Mouse (Mus musculus): Measurements from ENCODE around the gene Ssh1. TPM values are rescaled to one million over a fixed set of nuclear protein-coding genes. Genes with fewer than 3 reads are reported as not detected.

Gene Ssh1
- polyA plus RNA-seq, 1 experiment from 2014 or later = 17.5 TPM

DNA sequence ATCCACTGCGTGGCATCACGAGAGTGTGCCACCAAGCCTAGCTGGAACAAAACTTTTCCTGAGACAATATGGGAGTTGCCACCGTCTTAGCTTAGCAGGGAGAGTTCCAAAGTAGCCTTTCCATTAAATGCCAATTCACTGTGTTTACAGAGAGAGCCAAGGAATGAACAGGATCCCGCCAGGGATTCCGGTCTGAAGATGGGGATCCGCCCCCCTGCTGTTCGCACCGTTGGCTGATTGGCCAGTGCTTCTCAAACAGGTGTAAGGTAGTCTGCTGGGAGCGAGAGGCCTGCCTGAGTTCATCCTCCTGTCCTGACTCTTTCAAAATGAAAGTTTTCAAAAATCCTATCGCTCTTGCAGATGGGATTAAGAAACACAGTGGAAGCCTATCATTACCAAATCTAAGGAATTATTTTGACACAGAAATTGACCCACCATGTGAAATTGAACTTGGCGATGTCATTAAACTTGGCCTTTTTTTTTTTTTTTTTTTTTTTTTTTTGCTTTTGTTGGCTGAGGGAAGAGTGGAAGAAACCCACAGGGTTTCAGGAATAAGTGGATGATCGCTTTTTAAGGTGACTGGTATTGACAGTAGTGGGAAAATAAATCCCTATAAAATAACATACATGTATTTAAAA is 54.3 kb downstream of the Ssh1 start:
- no peak for TF ChIP-seq CTCF (IDR thresholded peaks at IDR 0.05)
- ATAC-seq = no peak
- in situ Hi-C loops (cut with MboI; ENCODE audit: low pct_unique_long_range_greater_than_20kb) = loop anchor here (25.0 kb wide), 1 partner anchor 577 kb away; the partner anchor contains the start of gene Aym1
- ChIA-PET CTCF (interaction anchor here (1.0 to 1.1 kb wide), 3 partner anchors 85 to 191 kb away, joined by 3 to 4 read pairs (median 3); partner anchors contain the start of gene Ung), POLR2A (no interaction called here)
- no peak for DNase-seq (ENCODE audit: low read depth, low spot score)
- H3K27me3 ChIP-seq = no peaks in the 10 kb centered on the region

DNA sequence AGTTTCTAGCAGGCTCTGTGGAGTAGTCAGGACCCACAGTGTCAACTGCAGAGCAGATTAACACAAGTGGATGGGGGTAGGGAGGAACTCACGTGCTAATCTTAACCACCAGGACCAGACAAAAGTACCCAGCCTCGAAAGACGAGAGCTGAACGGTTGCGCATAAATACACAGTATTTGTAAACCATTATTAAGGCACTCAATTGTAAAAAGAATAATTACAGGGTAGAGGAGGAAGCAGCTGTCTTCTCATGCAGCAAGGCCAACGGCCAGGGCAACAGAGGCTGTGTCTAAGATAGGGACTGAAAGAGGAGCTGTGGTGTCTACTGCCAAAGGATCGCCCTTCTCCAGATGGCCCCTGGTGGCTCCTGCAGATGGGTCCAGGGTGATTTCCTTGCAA is 56.0 kb downstream of the Ssh1 start:
- ChIA-PET CTCF (no interaction called here), POLR2A (no interaction called here)
- no peaks in the 10 kb centered on the region for H3K27me3 ChIP-seq
- in situ Hi-C loops (cut with MboI; ENCODE audit: low pct_unique_long_range_greater_than_20kb) = loop anchor here (25.0 kb wide), 1 partner anchor 575 kb away; the partner anchor contains the start of gene Aym1
- DNase-seq (ENCODE audit: low read depth, low spot score) (no peak), ATAC-seq (no peak)
- TF ChIP-seq CTCF (IDR thresholded peaks at IDR 0.05) = no peak

DNA sequence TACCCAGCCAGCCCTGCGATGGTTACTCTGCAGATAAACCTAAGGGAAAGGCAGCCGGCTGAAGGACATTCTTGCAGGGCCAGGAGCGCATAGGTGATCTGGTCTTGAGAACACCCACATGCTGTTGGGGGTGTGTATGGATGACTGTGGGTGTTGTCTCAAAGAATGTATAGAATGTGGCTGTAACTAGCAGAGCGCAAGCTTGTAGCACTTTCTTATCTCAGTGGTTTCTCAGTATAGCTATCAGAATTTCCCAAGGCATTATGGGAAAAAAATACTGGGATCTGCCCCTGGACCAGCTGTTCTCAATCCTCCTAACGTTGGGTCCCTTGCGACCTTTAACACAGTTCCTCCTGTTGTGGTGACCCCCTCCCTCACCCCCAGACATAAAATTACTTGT is 59.8 kb downstream of the Ssh1 start:
- ChIA-PET POLR2A (no interaction called here), CTCF (interaction anchor here (0.6 to 1.7 kb wide), 9 partner anchors 10 to 113 kb away, joined by 3 to 5 read pairs (median 4); no protein-coding TSS in a partner anchor)
- no peak for DNase-seq (ENCODE audit: low read depth, low spot score)
- H3K27me3 ChIP-seq = no peaks in the 10 kb centered on the region
- in situ Hi-C loops (cut with MboI; ENCODE audit: low pct_unique_long_range_greater_than_20kb) = loop anchor here (5.0 to 25.0 kb wide), 3 partner anchors 82 to 572 kb away; partner anchors contain the start of genes Aym1, Iscu and Sart3
- no peak for TF ChIP-seq CTCF (IDR thresholded peaks at IDR 0.05)
- no peak for ATAC-seq

DNA sequence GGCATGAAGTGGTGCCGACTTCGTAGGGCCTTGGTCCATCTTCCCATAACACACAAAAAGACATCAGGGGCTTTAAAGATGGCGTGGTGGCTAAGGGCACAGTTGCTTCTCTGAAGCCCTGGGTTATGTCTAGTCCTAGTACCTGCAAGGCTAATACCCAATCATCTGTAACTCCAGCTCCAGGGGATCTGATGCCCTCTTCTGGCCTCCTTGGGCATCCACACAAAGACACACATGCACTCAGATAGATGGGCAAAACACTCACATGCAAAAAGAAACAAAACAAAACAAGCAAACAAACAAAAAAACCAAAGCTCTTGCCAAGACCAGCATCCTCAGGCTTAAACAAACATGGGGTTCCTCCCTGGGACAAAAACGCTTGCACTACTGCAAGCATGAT is 60.2 kb downstream of the Ssh1 start:
- peak; percentile 79 for TF ChIP-seq CTCF (IDR thresholded peaks at IDR 0.05)
- ChIA-PET POLR2A (no interaction called here), CTCF (interaction anchor here (0.6 to 1.7 kb wide), 8 partner anchors 13 to 113 kb away, joined by 3 to 5 read pairs (median 4); no protein-coding TSS in a partner anchor)
- no peaks in the 10 kb centered on the region for H3K27me3 ChIP-seq
- in situ Hi-C loops (cut with MboI; ENCODE audit: low pct_unique_long_range_greater_than_20kb) = loop anchor here (5.0 to 25.0 kb wide), 3 partner anchors 81 to 571 kb away; partner anchors contain the start of genes Aym1, Iscu and Sart3
- DNase-seq (ENCODE audit: low read depth, low spot score) (no peak), ATAC-seq (no peak)

DNA sequence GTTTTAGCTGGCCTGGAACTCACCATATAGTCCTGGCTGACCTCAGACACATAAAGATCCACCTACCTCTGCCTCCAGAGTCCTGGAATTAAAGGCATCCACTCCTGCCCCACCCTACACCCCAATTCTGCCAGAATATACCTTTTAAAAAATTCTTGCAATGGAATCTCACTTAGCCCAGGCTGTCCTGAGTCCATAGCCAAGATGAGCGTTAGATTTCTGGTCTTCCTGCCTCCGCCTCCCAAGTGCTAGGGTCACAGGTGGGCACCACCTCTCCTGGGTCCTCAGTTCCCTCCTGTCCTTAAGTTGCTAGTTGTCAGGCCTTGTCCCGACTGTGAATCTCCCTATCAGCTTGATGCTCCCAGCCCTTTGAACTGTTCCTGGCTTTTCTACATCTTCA is 61.4 kb downstream of the Ssh1 start:
- no peak for TF ChIP-seq CTCF (IDR thresholded peaks at IDR 0.05)
- ChIA-PET CTCF (interaction anchor here (1.3 kb wide), 1 partner anchor 22 kb away, joined by 3 read pairs; no protein-coding TSS in a partner anchor), POLR2A (interaction anchor here (1.4 kb wide), 1 partner anchor 21 kb away, joined by 3 read pairs; no protein-coding TSS in a partner anchor)
- no peaks in the 10 kb centered on the region for H3K27me3 ChIP-seq
- in situ Hi-C loops (cut with MboI; ENCODE audit: low pct_unique_long_range_greater_than_20kb) = loop anchor here (5.0 to 25.0 kb wide), 3 partner anchors 80 to 570 kb away; partner anchors contain the start of genes Aym1, Iscu and Sart3
- DNase-seq (ENCODE audit: low read depth, low spot score) (no peak), ATAC-seq (no peak)

DNA sequence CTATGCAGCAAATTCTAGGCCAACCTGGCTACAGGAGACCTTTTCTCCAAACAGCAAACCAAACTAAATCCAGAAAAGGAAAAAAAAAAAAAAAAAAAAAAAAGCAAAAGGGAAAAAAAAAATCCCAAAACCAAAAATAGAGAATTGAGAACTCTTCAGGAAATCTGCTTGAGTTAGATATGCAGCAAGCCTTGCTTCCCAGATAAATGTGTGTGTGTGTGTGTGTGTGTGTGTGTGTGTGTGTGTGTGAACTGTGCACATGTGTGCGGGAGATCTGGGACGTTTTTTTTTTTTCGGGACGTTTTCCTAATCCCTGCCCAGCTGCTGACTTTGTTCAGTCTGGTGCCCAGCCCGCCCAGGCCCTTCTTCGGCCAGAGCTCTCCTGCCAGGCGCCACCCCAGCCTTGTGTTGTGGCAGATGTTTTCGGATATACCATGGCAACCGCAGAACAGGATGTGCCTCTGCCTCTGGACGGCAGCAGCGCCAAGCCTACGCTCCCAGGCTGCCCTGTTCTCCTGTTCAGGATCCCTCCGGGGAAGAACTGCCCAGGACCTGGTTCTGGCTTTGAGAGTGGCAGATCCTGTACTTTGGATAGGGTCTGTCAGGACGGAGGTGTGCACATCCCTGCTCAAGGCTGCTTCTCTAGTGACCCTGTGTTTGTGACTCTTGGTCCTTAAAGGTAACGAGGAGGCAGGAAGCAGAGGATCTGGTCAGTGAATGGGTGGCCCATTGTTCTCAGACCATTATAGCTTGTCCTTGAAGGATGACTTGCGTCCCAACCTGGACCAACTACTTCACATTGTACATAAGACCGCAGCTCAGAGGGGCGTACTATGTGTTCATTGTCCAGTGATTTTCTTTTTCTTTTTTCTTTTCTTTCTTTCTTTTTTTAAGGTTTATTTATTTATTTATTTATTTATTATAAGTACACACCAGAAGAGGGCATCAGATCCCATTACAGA is 62.8 kb downstream of the Ssh1 start:
- H3K27me3 ChIP-seq = no peaks in the 10 kb centered on the region
- POLR2A ChIA-PET = interaction anchor here (0.7 to 1.4 kb wide), 3 partner anchors 15 to 120 kb away, joined by 3 to 8 read pairs (median 3); no protein-coding TSS in a partner anchor
- DNase-seq (ENCODE audit: low read depth, low spot score) = no peak
- TF ChIP-seq CTCF (IDR thresholded peaks at IDR 0.05) = no peak
- CTCF ChIA-PET = interaction anchor here (0.7 to 1.4 kb wide), 5 partner anchors 18 to 91 kb away, joined by 3 read pairs; partner anchors contain the start of gene Coro1c
- in situ Hi-C loops (cut with MboI; ENCODE audit: low pct_unique_long_range_greater_than_20kb) = loop anchor here (5.0 to 25.0 kb wide), 3 partner anchors 79 to 569 kb away; partner anchors contain the start of genes Aym1, Iscu and Sart3
- ATAC-seq = no peak

DNA sequence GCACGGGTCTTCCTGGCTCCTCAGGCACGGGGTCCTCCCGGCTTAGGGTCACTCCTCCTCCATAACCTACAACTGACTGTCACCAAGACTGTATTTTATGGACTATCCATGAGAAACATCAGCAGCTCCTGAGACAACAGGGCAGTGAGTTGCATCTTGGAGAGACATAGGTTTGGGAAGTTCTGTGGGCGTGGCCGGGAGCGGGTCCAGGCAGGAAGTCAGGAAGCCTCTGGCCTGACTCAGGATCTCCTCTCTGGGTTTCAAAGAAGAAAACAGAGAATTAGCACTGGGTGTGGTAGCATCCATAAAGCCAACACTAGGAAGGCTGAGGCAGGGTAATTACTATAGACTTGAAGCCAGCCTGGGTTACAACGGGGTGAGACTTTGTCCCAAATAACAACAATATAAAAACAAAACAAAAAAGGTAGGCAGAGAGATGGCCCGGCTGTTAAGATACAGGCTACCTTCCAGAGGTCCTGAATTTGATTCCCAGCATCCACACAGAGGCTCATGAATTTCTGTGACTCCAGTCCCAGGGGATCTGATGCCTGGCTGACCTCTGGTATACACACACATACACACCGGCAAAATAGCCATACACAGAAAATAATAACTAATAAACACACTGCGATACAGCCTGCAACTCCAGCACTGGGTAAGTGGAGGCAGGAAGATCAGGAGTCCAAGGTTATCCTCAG is 63.6 kb downstream of the Ssh1 start:
- ChIA-PET POLR2A (interaction anchor here (0.7 to 1.0 kb wide), 2 partner anchors 16 to 121 kb away, joined by 3 to 8 read pairs; no protein-coding TSS in a partner anchor), CTCF (interaction anchor here (1.4 kb wide), 1 partner anchor 20 kb away, joined by 3 read pairs; no protein-coding TSS in a partner anchor)
- ATAC-seq (peak; percentile 34), DNase-seq (ENCODE audit: low read depth, low spot score) (no peak)
- in situ Hi-C loops (cut with MboI; ENCODE audit: low pct_unique_long_range_greater_than_20kb) = loop anchor here (5.0 to 25.0 kb wide), 3 partner anchors 78 to 568 kb away; partner anchors contain the start of genes Aym1, Iscu and Sart3
- no peak for TF ChIP-seq CTCF (IDR thresholded peaks at IDR 0.05)
- no peaks in the 10 kb centered on the region for H3K27me3 ChIP-seq

DNA sequence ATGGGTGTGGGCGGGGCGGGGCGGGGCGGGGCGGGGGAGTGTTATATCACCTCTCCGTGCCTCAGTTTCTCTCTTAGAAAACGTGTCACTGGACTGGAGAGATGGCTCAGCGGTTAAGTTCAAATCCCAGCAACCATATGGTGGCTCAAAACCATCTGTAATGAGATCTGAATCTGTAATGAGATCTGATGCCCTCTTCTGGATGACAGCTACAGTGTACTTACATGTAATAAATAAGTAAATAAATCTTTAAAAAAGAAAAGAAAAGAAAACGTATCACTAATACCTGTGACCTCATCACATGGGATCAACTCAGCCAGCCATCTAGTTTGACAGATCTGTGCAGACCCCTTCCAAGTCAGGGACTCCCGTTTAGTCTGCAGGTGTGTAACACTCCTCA is 64.2 kb downstream of the Ssh1 start:
- in situ Hi-C loops (cut with MboI; ENCODE audit: low pct_unique_long_range_greater_than_20kb) = loop anchor here (25.0 kb wide), 1 partner anchor 567 kb away; the partner anchor contains the start of gene Aym1
- ATAC-seq (no peak), DNase-seq (ENCODE audit: low read depth, low spot score) (no peak)
- ChIA-PET CTCF (no interaction called here), POLR2A (interaction anchor here (1.0 kb wide), 1 partner anchor 121 kb away, joined by 8 read pairs; no protein-coding TSS in a partner anchor)
- H3K27me3 ChIP-seq = no peaks in the 10 kb centered on the region
- no peak for TF ChIP-seq CTCF (IDR thresholded peaks at IDR 0.05)

DNA sequence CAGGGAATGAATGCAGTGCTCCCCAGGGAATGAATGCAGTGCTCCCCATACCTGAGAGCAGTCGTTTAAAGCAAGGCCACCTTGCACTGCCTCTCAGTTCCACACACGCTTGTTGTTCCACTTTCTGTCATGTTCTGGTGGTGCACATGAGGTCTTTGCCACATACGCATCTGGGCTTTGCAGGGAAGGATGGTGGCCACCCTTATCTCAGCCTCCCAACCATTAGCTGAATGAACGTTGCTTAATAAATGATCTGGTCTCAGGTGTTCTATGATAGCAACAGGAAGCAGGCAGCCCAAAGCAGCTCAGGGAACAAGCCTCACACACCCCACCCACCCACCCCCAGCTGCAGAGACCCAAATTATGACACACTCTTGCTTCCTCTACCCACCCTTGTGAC is 69.1 kb downstream of the Ssh1 start:
- H3K27me3 ChIP-seq = no peaks in the 10 kb centered on the region
- ChIA-PET CTCF (no interaction called here), POLR2A (no interaction called here)
- in situ Hi-C loops (cut with MboI; ENCODE audit: low pct_unique_long_range_greater_than_20kb) = loop anchor here (25.0 kb wide), 1 partner anchor 562 kb away; the partner anchor contains the start of gene Aym1
- ATAC-seq = no peak
- TF ChIP-seq CTCF (IDR thresholded peaks at IDR 0.05) = no peak
- DNase-seq (ENCODE audit: low read depth, low spot score) = no peak
